Mouse (Mus musculus): ENCODE data around the gene Flot2. TPM values are rescaled to one million over a fixed set of nuclear protein-coding genes. Genes with fewer than 3 reads are reported as not detected.

Flot2 gene
- polyA plus RNA-seq, 1 experiment = 44.1 TPM

GRCm38 (mm10) chr11:78083595-78083994 is 45.9 kb downstream of the Flot2 start:
- Histone ChIP-seq H3K4me3 (replicated peaks; ENCODE audit: control insufficient read depth, low read depth, low read length) (no peak overlapping the region), H3K27ac (ENCODE audit: control insufficient read depth, insufficient read depth, low read depth, low read length, poor library complexity) (no peak overlapping the region), H3K4me1 (ENCODE audit: control insufficient read depth, insufficient read depth, low read length) (peaks cover 2% of the 10 kb centered on the region; the same call in 1 of the 2 replicates)
- 20% methylated on average over 1 of the region's 1 CpGs for WGBS
- no peak for TF ChIP-seq CTCF (IDR thresholded peaks at IDR 0.05; ENCODE audit: control insufficient read depth, insufficient read depth, low read length)
- TF ChIP-seq POLR2A (IDR thresholded peaks at IDR 0.05; ENCODE audit: borderline replicate concordance, control insufficient read depth, low read depth, low read length) = no peak

GRCm38 (mm10) chr11:78086925-78087479 is 49.3 kb downstream of the Flot2 start:
- Histone ChIP-seq H3K4me3 (replicated peaks; ENCODE audit: control insufficient read depth, low read depth, low read length) (no peak overlapping the region), H3K27ac (ENCODE audit: control insufficient read depth, insufficient read depth, low read depth, low read length, poor library complexity) (no peak overlapping the region), H3K4me1 (ENCODE audit: control insufficient read depth, insufficient read depth, low read length) (no peaks in the 10 kb centered on the region; the same call in 1 of the 2 replicates)
- 67% methylated on average over 4 of the region's 4 CpGs for WGBS
- TF ChIP-seq CTCF (IDR thresholded peaks at IDR 0.05; ENCODE audit: control insufficient read depth, insufficient read depth, low read length) (no peak), POLR2A (IDR thresholded peaks at IDR 0.05; ENCODE audit: borderline replicate concordance, control insufficient read depth, low read depth, low read length) (no peak)

DNA sequence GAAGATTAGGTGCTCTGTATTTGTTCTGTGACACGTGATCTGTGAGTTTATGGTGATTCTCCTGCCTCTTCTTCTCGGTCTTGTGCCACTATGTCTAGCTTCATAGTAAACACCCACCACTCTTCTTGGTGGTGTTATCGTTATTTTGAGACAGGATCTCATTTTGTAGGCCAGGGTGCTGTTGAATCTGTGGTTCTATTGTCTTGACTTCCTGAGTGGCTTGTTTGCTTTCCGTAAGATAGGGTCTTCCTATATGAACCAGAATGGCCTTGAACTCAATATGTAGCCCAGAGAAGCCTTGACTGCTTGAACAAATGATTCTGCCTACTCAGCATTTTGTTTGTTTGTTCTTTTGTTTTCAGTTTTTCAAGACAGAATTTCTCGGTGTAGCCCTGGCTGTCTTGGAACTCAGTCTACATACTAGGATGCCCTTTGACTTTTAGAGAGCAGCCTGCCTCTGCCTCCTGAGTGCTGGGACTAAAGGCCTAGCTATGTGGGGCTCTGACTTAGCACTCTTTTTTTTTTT is 50.1 kb downstream of the Flot2 start:
- H3K4me3 ChIP-seq (replicated peaks; ENCODE audit: control insufficient read depth, low read depth, low read length) = no peak overlapping the region
- TF ChIP-seq POLR2A (IDR thresholded peaks at IDR 0.05; ENCODE audit: borderline replicate concordance, control insufficient read depth, low read depth, low read length) (no peak), CTCF (IDR thresholded peaks at IDR 0.05; ENCODE audit: control insufficient read depth, insufficient read depth, low read length) (no peak)
- H3K27ac ChIP-seq (ENCODE audit: control insufficient read depth, insufficient read depth, low read depth, low read length, poor library complexity) = no peak overlapping the region
- no peaks in the 10 kb centered on the region; the same call in 1 of the 2 replicates for H3K4me1 ChIP-seq (ENCODE audit: control insufficient read depth, insufficient read depth, low read length)
- WGBS = 81% methylated on average over 5 of the region's 5 CpGs

DNA sequence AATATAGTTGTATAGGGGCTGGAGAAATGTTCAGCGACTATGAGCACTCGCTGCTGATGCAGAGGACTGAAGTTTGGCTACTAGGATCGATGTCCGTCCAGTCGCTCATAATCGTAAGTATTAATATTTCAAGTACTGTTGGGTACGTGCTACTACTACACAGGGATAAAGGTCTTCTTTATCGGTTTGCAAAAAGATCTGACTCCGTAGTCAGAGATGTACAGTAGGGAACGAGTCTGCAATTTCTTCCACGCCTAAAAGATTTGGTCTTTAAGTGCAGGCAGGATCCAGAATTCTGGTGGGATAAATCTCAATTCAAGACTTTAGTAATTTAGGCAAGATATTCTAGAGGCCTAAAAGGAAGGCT is 56.4 kb downstream of the Flot2 start:
- no peaks in the 10 kb centered on the region; the same call in 1 of the 2 replicates for H3K4me1 ChIP-seq (ENCODE audit: control insufficient read depth, insufficient read depth, low read length)
- WGBS = 44% methylated on average over 11 of the region's 11 CpGs
- H3K27ac ChIP-seq (ENCODE audit: control insufficient read depth, insufficient read depth, low read depth, low read length, poor library complexity) = no peak overlapping the region
- H3K4me3 ChIP-seq (replicated peaks; ENCODE audit: control insufficient read depth, low read depth, low read length) = peak overlapping the region; percentile 89
- no peak for TF ChIP-seq CTCF (IDR thresholded peaks at IDR 0.05; ENCODE audit: control insufficient read depth, insufficient read depth, low read length)
- TF ChIP-seq POLR2A (IDR thresholded peaks at IDR 0.05; ENCODE audit: borderline replicate concordance, control insufficient read depth, low read depth, low read length) = no peak

DNA sequence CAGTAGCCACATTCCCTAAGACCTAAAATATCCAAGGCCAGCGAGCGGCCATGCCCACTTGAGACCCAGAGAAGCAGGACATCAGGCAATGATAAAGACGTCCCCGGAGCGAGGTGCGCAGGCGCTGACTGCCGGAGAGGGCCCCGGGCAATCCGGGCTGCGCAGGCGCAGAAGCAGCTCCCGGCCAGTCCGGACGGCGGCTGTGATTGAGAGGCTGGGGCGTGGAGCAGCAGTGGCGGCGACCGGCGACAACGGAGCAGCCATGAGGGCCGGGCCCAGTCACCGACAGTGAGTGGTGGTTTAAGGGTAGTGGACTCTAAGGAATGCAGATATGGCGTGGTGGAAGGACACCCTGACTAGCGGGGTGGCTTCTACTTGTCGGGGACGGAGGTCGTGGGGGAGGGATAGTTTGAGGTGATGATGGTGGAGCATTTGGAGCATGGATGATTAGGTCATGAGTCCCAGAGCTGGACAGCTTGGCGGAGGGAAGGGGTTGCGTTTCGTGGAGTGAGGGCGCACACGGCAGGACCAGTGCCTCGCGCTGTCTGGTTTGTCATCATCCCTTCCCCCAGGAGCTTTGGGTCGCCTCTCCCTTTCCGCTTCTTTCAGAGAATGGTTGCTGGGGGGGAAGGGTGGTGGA is 56.9 kb downstream of the Flot2 start, which contains the start of gene Fam222b:
Fam222b (plus strand) TSS at position 157 of the 640 bp plus-strand sequence.
- peak within 1 kb of the TSS; percentile 89 for H3K4me3 ChIP-seq (replicated peaks; ENCODE audit: control insufficient read depth, low read depth, low read length)
- 1% methylated on average over 38 of the region's 38 CpGs for whole genome bisulfite sequencing
- no peak for TF ChIP-seq CTCF (IDR thresholded peaks at IDR 0.05; ENCODE audit: control insufficient read depth, insufficient read depth, low read length)
- TF ChIP-seq POLR2A (IDR thresholded peaks at IDR 0.05; ENCODE audit: borderline replicate concordance, control insufficient read depth, low read depth, low read length) = peak; percentile 57; the same call in 1 of the 2 replicates
- peak within 1 kb of the TSS; percentile 73 for H3K27ac ChIP-seq (ENCODE audit: control insufficient read depth, insufficient read depth, low read depth, low read length, poor library complexity)
- no peaks in the 10 kb centered on the region; the same call in 1 of the 2 replicates for H3K4me1 ChIP-seq (ENCODE audit: control insufficient read depth, insufficient read depth, low read length)

- WGBS = 26% methylated on average over 5 of the region's 5 CpGs
- Histone ChIP-seq H3K4me1 (ENCODE audit: control insufficient read depth, insufficient read depth, low read length) (no peaks in the 10 kb centered on the region; the same call in 1 of the 2 replicates), H3K27ac (ENCODE audit: control insufficient read depth, insufficient read depth, low read depth, low read length, poor library complexity) (peak overlapping the region; percentile 73), H3K4me3 (replicated peaks; ENCODE audit: control insufficient read depth, low read depth, low read length) (peak overlapping the region; percentile 89)
- TF ChIP-seq POLR2A (IDR thresholded peaks at IDR 0.05; ENCODE audit: borderline replicate concordance, control insufficient read depth, low read depth, low read length) (no peak), CTCF (IDR thresholded peaks at IDR 0.05; ENCODE audit: control insufficient read depth, insufficient read depth, low read length) (no peak)
Observed at GRCm38 (mm10) chr11:78095144-78095516, 57.4 kb downstream of the Flot2 start.

- TF ChIP-seq POLR2A (IDR thresholded peaks at IDR 0.05; ENCODE audit: borderline replicate concordance, control insufficient read depth, low read depth, low read length) (no peak), CTCF (IDR thresholded peaks at IDR 0.05; ENCODE audit: control insufficient read depth, insufficient read depth, low read length) (no peak)
- no peak overlapping the region for H3K4me3 ChIP-seq (replicated peaks; ENCODE audit: control insufficient read depth, low read depth, low read length)
- peaks cover 2% of the 10 kb centered on the region; the same call in 1 of the 2 replicates for H3K4me1 ChIP-seq (ENCODE audit: control insufficient read depth, insufficient read depth, low read length)
- 61% methylated on average over 3 of the region's 3 CpGs for WGBS
- H3K27ac ChIP-seq (ENCODE audit: control insufficient read depth, insufficient read depth, low read depth, low read length, poor library complexity) = no peak overlapping the region
Observed at GRCm38 (mm10) chr11:78097077-78097476, 59.3 kb downstream of the Flot2 start.

- Histone ChIP-seq H3K4me1 (ENCODE audit: control insufficient read depth, insufficient read depth, low read length) (peaks cover 2% of the 10 kb centered on the region; the same call in 1 of the 2 replicates), H3K4me3 (replicated peaks; ENCODE audit: control insufficient read depth, low read depth, low read length) (peak overlapping the region; percentile 80), H3K27ac (ENCODE audit: control insufficient read depth, insufficient read depth, low read depth, low read length, poor library complexity) (peak overlapping the region; percentile 77)
- WGBS = 47% methylated on average over 11 of the region's 11 CpGs
- TF ChIP-seq POLR2A (IDR thresholded peaks at IDR 0.05; ENCODE audit: borderline replicate concordance, control insufficient read depth, low read depth, low read length) (no peak), CTCF (IDR thresholded peaks at IDR 0.05; ENCODE audit: control insufficient read depth, insufficient read depth, low read length) (no peak)
Observed at GRCm38 (mm10) chr11:78100746-78101145, 63.0 kb downstream of the Flot2 start.
